Mouse (Mus musculus) hindbrain, embryonic 16.5 days (tissue): Measurements from ENCODE around the gene Slc6a21. TPM values are rescaled to one million over a fixed set of nuclear protein-coding genes. Genes with fewer than 3 reads are reported as not detected.
"Not testable (repeated sequence)": the region's sequence is repeated elsewhere in the genome, so short reads cannot be mapped to it uniquely, and the experiment has no call there.

ENCODE experiments used
- ATAC-seq: fragments of 200-750 bp; cut with Nextera tagmentation; 2 replicates; pipeline ENCODE4 v1.8.0; 2017; ENCODE audit warnings: moderate TSS enrichment, moderate library complexity
- H3K27ac ChIP-seq: fragments of 300-500 bp; sonication (generic); 2 replicates; pipeline ENCODE4 v1.5.1; 2014; ENCODE audit warnings: low read depth, mild to moderate bottlenecking, control low read depth, low read length, moderate library complexity
- H3K27me3 ChIP-seq: fragments of 300-500 bp; sonication (generic); replicated peaks from 2 replicates; pipeline ENCODE4 v1.6.1; 2014; ENCODE audit warnings: low read length; ENCODE audit not compliant: control insufficient read depth, insufficient read depth
- H3K36me3 ChIP-seq: fragments of 300-500 bp; sonication (generic); 2 replicates; pipeline ENCODE4 v1.6.1; 2014; ENCODE audit warnings: mild to moderate bottlenecking, low read length, moderate library complexity, mixed read lengths; ENCODE audit not compliant: control insufficient read depth, insufficient read depth
- H3K4me1 ChIP-seq: fragments of 300-500 bp; sonication (generic); 2 replicates; pipeline ENCODE4 v1.6.1; 2014; ENCODE audit warnings: low read depth, low read length; ENCODE audit not compliant: control insufficient read depth, insufficient read depth
- H3K4me2 ChIP-seq: fragments of 300-500 bp; sonication (generic); 2 replicates; pipeline ENCODE4 v1.6.1; 2014; ENCODE audit warnings: mild to moderate bottlenecking, low read length, control low read depth, moderate library complexity
- H3K4me3 ChIP-seq: fragments of 300-500 bp; sonication (generic); 2 replicates; pipeline ENCODE4 v1.5.1; 2014; ENCODE audit warnings: mild to moderate bottlenecking, low read length, control low read depth, moderate library complexity
- H3K9ac ChIP-seq: fragments of 300-500 bp; sonication (generic); 2 replicates; pipeline ENCODE4 v1.6.1; 2014; ENCODE audit warnings: low read depth, mild to moderate bottlenecking, control low read depth, low read length, moderate library complexity
- H3K9me3 ChIP-seq: fragments of 300-500 bp; sonication (generic); 2 replicates; pipeline ENCODE4 v1.6.1; 2014; ENCODE audit warnings: mild to moderate bottlenecking, low read length, moderate library complexity; ENCODE audit not compliant: control insufficient read depth
- WGBS: fragments of 180-500 bp; shearing (Covaris S2); extraction: QIAGEN DNeasy Blood & Tissue Kit; methylation state at CpG from one replicate; pipeline ENCODE4 v1.1.7; 2014; 5-methylcytosine and 5-hydroxymethylcytosine counted together
- polyA plus RNA-seq: library from polyadenylated mRNA; unstranded; fragments of >200 nt; fragmentation: Nextera tagmentation; extraction: Ambion mirVana; gene quantifications from 2 replicates; pipeline ENCODE4 v1.2.1, GENCODE M21; 2015

Slc6a21 gene
- polyA plus RNA-seq, 1 experiment from 2014 or later = not detected

- Histone ChIP-seq H3K36me3 (no peaks in the 10 kb centered on the region), H3K4me1 (no peaks in the 10 kb centered on the region), H3K4me3 (no peak overlapping the region), H3K27ac (no peak overlapping the region), H3K9me3 (no peaks in the 10 kb centered on the region), H3K27me3 (no peaks in the 10 kb centered on the region), H3K4me2 (no peak overlapping the region), H3K9ac (no peak overlapping the region)
- ATAC-seq = no peak
- 41% methylated on average over 3 of the region's 3 CpGs for WGBS
Observed at GRCm38 (mm10) chr7:45247666-45248065, 29.6 kb upstream of the Slc6a21 start.

GRCm38 (mm10) chr7:45253806-45254205 is 23.5 kb upstream of the Slc6a21 start:
- Histone ChIP-seq H3K4me1 (no peaks in the 10 kb centered on the region), H3K27me3 (no peaks in the 10 kb centered on the region), H3K9me3 (no peaks in the 10 kb centered on the region), H3K36me3 (no peaks in the 10 kb centered on the region), H3K4me2 (no peak overlapping the region), H3K9ac (no peak overlapping the region), H3K27ac (no peak overlapping the region), H3K4me3 (no peak overlapping the region)
- ATAC-seq = no peak
- 90% methylated on average over 8 of the region's 8 CpGs for WGBS

- H3K36me3 ChIP-seq, H3K9me3 ChIP-seq, H3K27ac ChIP-seq, H3K4me3 ChIP-seq, ATAC-seq, H3K4me1 ChIP-seq, H3K27me3 ChIP-seq, H3K4me2 ChIP-seq, H3K9ac ChIP-seq: not testable (repeated sequence)
- 81% methylated on average over 5 of the region's 7 CpGs for WGBS
Observed at GRCm38 (mm10) chr7:45255822-45256221, 21.5 kb upstream of the Slc6a21 start.

- Histone ChIP-seq H3K4me3 (no peak overlapping the region), H3K4me2 (no peak overlapping the region), H3K9me3 (no peaks in the 10 kb centered on the region), H3K36me3 (no peaks in the 10 kb centered on the region), H3K27me3 (no peaks in the 10 kb centered on the region), H3K4me1 (no peaks in the 10 kb centered on the region), H3K9ac (no peak overlapping the region), H3K27ac (no peak overlapping the region)
- 62% methylated on average over 10 of the region's 11 CpGs for WGBS
- no peak for ATAC-seq
Observed at GRCm38 (mm10) chr7:45257063-45257840, 20.1 kb upstream of the Slc6a21 start.

GRCm38 (mm10) chr7:45259281-45259680 is 18.0 kb upstream of the Slc6a21 start:
- 90% methylated on average over 8 of the region's 8 CpGs for WGBS
- Histone ChIP-seq H3K4me1 (no peaks in the 10 kb centered on the region), H3K27me3 (no peaks in the 10 kb centered on the region), H3K4me3 (no peak overlapping the region), H3K9ac (no peak overlapping the region), H3K4me2 (no peak overlapping the region), H3K9me3 (no peaks in the 10 kb centered on the region), H3K36me3 (no peaks in the 10 kb centered on the region), H3K27ac (no peak overlapping the region)
- no peak for ATAC-seq

- no peak for ATAC-seq
- WGBS = 57% methylated on average over 7 of the region's 7 CpGs
- Histone ChIP-seq H3K27ac (no peak overlapping the region), H3K4me2 (no peak overlapping the region), H3K9ac (no peak overlapping the region), H3K9me3 (no peaks in the 10 kb centered on the region), H3K27me3 (no peaks in the 10 kb centered on the region), H3K4me1 (no peaks in the 10 kb centered on the region), H3K4me3 (no peak overlapping the region), H3K36me3 (no peaks in the 10 kb centered on the region)
Observed at GRCm38 (mm10) chr7:45262266-45262665, 15.0 kb upstream of the Slc6a21 start.

GRCm38 (mm10) chr7:45263006-45263607 is 14.2 kb upstream of the Slc6a21 start:
- no peak overlapping the region for H3K4me3 ChIP-seq
- ATAC-seq = no peak
- 66% methylated on average over 7 of the region's 7 CpGs for WGBS

GRCm38 (mm10) chr7:45264348-45264747 is 13.0 kb upstream of the Slc6a21 start:
- WGBS = 79% methylated on average over 3 of the region's 3 CpGs
- ATAC-seq = no peak

More at GRCm38 (mm10) chr7:45263006-45263607, 14.2 kb upstream of the Slc6a21 start:
- Histone ChIP-seq H3K9ac (no peak overlapping the region), H3K4me2 (no peak overlapping the region), H3K27ac (no peak overlapping the region), H3K4me1 (no peaks in the 10 kb centered on the region), H3K9me3 (no peaks in the 10 kb centered on the region), H3K36me3 (no peaks in the 10 kb centered on the region), H3K27me3 (no peaks in the 10 kb centered on the region)

GRCm38 (mm10) chr7:45265518-45265917 is 11.8 kb upstream of the Slc6a21 start:
- Histone ChIP-seq H3K4me1 (no peaks in the 10 kb centered on the region), H3K27me3 (no peaks in the 10 kb centered on the region), H3K4me3 (no peak overlapping the region), H3K27ac (no peak overlapping the region), H3K9ac (no peak overlapping the region), H3K9me3 (no peaks in the 10 kb centered on the region), H3K4me2 (no peak overlapping the region), H3K36me3 (no peaks in the 10 kb centered on the region)
- 84% methylated on average over 1 of the region's 1 CpGs for WGBS
- ATAC-seq = no peak

More at GRCm38 (mm10) chr7:45264348-45264747, 13.0 kb upstream of the Slc6a21 start:
- Histone ChIP-seq H3K9ac (no peak overlapping the region), H3K4me2 (no peak overlapping the region), H3K4me1 (no peaks in the 10 kb centered on the region), H3K4me3 (no peak overlapping the region), H3K9me3 (no peaks in the 10 kb centered on the region), H3K27ac (no peak overlapping the region), H3K36me3 (no peaks in the 10 kb centered on the region), H3K27me3 (no peaks in the 10 kb centered on the region)
